Mouse (Mus musculus): ENCODE measurements at regions not wholly inside any gene's neighbourhood (a gene's known extent, or its start where the extent isn't known, plus 50 kb on each side); places are given as distances from the start of the nearest gene placed in this dataset.

- DNase-seq (ENCODE audit: low spot score) = no peak
These were observed 116.9 kb upstream of the Tsc22d1 start for GRCm38 (mm10) chr14:76297864-76298263.

DNA sequence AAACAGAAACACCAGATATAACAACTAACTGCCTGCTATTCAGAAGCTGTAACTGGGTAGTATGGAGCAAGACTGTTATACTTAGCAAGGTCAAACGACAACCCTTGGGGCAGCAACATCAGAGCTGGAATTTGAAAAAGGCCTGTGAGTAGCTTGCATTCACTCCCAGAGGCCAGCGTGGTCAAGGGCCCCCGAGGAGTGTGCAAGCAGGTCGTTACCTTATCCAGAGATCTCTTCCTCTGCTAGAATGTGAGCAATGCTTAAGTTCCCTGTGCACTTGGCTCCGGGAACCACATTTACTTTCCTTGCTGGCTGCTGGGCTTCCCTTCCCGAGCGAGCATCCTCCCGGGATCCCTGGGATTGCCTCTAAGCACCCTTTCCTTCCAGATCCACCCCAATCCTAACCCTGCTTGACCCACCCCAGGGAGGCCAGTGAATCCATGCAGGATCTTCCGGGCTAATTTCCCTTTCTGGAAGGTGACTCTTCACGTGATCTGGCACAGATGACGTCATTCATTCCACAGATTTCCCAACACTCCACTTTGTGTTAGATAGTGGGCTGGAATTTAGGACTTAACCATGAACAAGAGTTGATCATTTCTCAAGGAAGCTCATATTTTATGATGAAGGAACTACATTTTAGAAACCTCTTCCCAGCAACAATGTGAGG is 112.3 kb upstream of the Tsc22d1 start:
- no peak for DNase-seq (ENCODE audit: low spot score)

DNA sequence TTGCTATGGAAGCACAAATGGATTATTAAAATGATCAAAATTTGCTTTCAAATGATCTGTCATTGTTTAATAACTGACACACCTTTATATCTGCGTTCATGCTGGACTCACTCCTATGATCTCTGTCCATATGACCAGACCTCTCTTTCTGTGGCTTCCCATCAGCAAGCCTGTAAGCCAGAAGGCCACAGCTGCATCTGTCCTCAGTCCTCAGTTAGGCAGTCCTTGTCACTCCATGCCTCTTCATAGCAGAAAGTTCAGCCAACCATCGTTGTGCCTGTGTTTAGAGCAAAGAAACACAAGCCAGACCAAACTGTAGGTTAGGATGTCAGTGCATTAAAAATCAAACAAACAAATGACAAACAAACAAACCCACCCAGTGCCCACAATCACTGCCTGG is 107.2 kb upstream of the Tsc22d1 start:
- DNase-seq (ENCODE audit: low spot score) = no peak

GRCm38 (mm10) chr14:76308188-76308812 is 106.5 kb upstream of the Tsc22d1 start:
- no peak for DNase-seq (ENCODE audit: low spot score)

DNA sequence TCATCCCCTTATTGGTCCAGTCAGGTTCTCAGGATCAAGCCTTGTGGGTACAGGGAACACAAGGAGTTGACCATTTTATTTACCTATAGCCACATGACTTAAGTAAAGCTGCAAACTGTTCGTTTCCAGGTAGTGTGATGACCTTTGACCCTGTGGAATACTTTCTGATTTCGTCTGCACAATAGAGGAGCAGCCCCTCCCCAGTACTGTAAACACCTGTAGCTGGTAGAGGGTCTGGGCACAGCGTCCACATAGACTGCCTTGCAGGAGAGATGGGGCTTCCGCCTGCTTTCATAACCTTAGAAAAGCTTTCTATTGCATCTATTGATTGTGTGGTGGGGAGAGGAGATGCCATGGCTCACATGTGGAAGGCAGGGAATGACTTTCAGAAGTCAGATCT is 105.2 kb upstream of the Tsc22d1 start:
- DNase-seq (ENCODE audit: low spot score) = no peak

- peak; percentile 54 for DNase-seq (ENCODE audit: low spot score)
These were observed 104.5 kb upstream of the Tsc22d1 start for GRCm38 (mm10) chr14:76310278-76310677.

DNA sequence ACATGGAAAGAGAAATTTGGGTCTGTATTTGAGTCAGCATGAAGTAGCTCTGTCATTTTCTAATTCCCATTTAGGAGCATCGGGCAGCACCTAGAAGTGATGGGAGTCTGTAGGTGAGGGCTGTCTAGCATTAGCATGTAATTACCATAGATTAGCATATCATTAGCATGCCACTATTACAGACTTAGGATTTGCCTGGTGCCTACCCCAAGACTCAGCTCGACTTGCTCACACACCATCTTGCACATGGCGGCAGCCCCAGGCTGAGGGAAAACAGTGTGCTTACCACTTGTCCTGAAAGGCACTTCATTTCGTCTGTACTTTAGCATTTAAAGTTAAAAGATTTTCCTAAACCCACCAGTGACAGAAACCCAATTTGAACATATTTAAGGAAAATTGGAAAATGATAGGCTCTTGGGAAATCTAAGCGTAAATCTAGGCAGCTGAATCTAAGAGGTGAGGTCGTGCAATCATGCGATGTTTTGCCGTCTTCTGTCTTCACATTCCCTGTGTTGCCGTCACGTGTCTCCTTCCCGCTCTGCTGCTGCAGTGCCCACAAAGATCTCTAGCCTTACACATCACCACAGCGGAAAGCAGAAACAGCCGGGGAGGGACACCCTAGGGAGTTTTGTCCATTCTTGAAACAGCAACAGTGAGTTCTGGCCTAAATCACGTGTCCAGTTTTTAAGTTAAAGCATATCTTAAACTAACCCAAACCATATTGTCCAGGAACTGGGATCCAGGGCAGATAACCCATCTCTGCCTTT is 101.2 kb upstream of the Tsc22d1 start:
- no peak for DNase-seq (ENCODE audit: low spot score)

DNA sequence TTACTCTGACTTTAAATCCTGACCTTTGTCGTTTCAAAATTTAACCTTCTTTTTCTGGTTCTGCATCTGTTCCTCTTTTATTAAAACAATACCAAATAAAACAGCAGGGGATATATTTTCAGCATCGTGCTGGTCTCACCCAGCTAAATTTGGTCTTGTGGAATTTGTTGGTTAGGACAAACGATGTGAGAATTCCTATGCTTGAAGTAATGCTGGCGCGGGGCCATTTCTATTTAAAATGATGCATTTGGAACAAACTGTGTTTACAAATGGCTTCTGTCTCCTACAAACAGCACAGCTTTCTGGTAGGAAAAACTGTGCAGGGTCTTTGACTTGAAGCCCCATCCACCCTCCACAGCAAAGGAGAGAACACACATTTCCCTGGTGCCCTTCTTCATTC is 96.3 kb upstream of the Tsc22d1 start:
- peak; percentile 49 for DNase-seq (ENCODE audit: low spot score)

DNA sequence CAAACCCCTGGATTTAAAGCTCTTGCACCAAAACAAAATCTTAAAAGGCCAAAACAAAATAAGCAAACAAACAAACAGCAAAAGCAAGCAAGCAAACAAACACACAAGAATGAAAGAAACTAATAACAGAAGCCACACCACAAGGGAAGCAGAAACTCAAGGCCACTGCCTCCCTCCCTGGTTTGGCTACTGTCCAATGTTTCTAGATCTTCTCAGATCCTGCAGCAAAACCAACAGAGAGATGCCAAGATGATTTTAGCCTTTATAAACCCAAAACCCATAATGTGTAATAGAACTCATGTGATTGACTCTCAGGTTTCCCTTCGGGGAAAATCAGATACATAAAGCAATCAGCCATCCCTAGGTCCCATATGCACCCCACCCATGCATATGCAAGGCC is 90.5 kb upstream of the Tsc22d1 start:
- no peak for DNase-seq (ENCODE audit: low spot score)

GRCm38 (mm10) chr14:76329983-76330382 is 84.8 kb upstream of the Tsc22d1 start:
- no peak for DNase-seq (ENCODE audit: low spot score)

DNA sequence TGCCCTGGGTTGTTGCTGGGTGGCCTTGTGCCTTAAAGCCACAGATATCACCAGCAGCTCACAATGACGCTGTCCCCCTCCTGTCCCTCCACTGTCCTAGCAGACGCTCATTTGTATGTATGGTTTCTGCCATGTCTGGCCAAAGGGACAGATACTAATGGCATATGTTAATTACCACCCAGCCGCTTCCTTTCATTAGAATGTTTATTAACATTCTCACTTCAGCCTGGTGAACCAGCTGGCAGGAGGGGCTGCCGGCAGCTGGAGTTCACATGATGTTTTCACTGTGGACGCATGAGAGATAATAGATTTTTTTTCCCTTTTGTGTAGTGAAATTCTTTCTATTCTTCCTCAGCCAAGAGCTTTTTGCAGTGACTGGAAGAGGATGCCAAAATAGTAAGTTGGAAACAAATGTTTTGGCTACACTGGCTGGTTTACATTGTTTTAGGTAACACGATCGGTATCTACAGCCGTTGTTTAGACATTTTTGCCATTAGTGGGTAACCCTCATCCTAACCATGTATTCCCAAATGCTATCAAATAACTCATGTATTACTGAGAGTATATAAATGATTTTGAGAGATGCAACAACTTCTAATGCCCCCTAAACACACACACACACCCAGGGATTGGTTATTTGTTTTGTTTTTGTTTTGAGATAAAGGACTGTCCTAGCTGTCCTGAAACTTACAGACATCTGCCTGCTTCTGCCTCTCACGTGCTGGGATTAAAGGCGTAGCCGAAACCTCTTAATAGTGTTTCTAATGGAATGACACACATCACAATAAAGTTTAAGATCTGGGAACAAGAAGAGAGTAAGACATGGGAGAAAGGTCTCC is 83.0 kb upstream of the Tsc22d1 start:
- no peak for DNase-seq (ENCODE audit: low spot score)

DNA sequence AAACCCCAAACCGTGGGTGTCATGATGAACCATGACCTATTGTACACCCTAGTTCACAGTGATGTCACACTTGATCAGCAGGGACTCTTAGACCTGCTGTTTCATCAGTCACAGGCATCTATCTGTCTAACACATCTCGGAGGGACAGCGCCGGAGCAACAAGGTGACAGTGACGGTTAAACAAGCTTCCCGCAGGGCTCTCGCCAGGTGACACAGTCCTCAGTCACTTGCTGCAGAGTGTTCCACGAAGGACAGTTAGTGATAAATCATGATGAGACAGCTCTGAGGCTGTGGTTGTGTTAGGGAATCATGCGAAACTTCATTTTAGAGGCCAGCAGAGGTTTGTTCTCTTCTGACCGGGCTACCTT is 82.4 kb upstream of the Tsc22d1 start:
- no peak for DNase-seq (ENCODE audit: low spot score)

DNA sequence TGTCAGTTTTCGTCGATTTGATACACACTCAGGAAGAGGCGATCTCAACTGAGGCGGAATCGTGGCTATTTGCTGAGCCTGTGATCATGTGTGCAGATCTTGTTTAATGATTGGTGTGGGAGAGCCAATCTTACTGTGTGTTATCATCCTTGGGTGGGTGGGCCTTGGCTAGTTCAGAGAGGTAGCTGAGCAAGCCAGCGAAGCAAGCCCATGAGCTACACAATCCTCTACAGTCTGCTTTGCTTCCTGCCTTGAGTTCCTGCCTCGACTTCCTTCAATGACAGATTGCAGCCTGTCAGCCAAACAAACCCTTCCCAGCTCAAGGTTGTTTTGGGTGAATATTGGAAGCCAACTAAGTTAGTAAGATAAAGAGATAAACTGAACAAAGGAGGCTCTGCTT is 74.0 kb upstream of the Tsc22d1 start:
- no peak for DNase-seq (ENCODE audit: low spot score)

GRCm38 (mm10) chr14:76341226-76341625 is 73.5 kb upstream of the Tsc22d1 start:
- DNase-seq (ENCODE audit: low spot score) = no peak

- DNase-seq (ENCODE audit: low spot score) = no peak
These were observed 62.9 kb upstream of the Tsc22d1 start for GRCm38 (mm10) chr14:76351856-76352255.

- no peak for DNase-seq (ENCODE audit: low spot score)
These were observed 58.6 kb upstream of the Tsc22d1 start for GRCm38 (mm10) chr14:76356161-76356560.

DNA sequence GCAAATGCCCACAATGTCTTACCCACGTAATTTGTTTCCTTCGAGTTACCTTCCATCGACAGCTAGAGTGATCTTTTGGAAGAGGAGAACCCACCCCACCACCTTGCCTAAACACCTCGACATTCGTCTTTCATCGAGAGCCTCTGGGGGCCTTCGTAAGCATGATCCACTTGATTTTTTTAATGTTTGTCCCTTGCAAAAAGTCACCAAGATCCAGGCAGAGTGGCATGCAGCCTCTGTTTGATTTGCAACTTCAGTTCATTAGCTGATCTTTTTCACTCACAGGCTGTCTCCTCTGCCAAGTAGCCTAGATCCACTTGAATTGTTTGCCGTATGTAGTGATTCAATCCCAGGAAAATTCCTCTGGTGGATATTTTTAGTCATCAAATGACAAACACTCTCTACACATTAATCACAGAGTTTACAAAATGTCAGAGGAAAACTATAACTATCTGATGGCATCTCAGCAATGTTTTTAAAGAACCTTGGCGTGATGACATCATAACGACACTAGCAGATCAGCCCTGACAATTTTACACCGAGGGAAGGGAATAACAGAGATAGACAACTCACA is 54.8 kb upstream of the Tsc22d1 start:
- no peak for DNase-seq (ENCODE audit: low spot score)

DNA sequence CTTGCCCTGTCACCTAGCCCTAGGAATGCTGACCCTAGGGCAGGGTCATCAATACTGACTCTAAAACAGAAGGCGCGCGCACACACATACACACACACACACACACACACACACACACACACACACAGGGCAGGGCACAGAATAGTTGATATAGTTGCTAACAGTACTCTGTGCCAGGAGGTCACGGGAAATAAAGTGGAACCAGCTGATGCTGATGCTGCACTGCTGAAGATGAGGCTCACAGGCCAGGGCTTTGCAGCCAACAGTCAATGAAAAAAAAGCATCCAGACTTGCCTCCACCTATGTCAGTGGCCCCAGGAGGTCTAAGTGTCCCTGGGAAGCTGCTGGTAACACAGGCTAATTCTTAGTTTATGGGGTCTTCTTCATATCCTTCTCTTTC is 50.7 kb upstream of the Tsc22d1 start:
- no peak for DNase-seq (ENCODE audit: low spot score)

Measured in testis, postnatal 10 days (tissue).